Mouse (Mus musculus): Measurements from ENCODE around the gene Echdc2.
"Not testable (repeated sequence)": the region's sequence is repeated elsewhere in the genome, so short reads cannot be mapped to it uniquely, and the experiment has no call there.

Echdc2 gene

DNA sequence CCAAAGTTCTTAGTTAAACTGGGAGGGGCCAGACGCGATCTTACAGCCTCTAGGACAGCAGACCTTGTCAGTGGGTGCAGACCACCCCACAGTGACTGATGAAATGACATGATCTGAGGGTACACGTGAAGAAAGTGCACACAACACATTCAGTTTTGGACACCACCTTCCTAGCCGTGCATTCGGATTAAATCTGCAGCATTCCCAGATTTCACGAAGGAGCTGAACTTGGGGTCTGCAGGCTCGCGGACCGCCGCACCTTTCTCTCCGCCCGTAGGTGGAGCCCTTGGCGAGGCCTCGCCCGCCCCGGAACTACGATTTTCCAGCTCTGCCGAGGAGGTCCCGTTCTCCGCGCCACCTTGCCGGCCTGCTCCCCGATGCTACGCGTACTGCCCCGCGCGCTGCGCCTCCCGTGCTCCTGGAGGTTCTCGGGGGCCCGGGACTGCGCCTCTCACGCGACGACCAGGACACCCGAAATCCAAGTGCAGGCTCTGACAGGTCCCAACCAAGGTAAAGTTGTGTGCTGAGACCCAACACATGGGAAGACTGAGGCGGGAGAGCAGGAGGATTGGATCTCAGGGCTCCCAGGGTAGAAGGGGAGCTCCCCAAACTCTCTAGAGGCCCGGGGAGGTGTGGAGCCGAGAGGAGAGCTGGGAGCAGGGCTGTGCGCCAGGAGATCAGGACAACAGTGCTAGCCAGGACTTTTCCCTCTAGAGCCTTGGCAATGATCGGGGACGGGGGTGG lies at the start of gene Echdc2:
Echdc2 (plus strand) TSS at position 286 of the 744 bp plus-strand sequence.
- in situ Hi-C loops (cut with MboI), result no loop called here

DNA sequence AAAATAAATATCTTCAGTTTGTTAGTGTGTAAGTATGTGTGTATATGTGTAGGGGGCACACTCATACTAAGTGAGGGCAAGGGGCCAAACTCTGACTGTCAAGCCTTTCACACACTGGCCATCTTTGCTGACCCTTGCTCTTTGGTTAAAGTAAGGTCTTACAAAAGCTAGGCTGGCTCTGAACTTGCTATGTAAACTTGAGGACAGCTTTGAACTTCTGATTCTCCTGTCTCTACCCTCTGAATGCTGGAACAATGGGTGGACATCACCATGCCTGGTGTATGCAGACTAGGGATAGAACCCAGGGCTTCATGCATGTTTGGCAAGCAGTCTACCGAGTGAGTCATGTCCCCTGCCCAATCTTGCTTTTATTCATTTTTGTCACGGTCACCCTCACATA lies 48.8 kb upstream of the Echdc2 start:
- in situ Hi-C loops (cut with MboI), result no loop called here

DNA sequence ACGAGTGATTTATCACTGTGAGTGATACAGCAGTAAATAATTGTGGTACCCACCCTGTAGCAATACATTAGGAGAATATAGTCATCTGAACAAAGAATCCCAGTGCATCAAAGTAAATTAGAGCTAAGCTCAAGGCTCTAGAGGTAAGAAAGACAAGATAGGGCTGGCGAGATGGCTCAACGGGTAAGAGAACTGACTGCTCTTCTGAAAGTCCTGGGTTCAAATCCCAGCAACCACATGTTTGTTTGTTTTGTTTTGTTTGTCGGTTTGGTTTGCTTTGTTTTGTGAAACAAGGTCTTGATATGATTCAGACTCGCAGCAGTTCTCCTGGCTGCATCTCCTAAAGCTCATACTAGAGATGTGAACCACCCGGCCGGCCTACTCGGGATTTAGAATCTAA lies 47.7 kb upstream of the Echdc2 start:
- in situ Hi-C loops (cut with MboI), result no loop called here

DNA sequence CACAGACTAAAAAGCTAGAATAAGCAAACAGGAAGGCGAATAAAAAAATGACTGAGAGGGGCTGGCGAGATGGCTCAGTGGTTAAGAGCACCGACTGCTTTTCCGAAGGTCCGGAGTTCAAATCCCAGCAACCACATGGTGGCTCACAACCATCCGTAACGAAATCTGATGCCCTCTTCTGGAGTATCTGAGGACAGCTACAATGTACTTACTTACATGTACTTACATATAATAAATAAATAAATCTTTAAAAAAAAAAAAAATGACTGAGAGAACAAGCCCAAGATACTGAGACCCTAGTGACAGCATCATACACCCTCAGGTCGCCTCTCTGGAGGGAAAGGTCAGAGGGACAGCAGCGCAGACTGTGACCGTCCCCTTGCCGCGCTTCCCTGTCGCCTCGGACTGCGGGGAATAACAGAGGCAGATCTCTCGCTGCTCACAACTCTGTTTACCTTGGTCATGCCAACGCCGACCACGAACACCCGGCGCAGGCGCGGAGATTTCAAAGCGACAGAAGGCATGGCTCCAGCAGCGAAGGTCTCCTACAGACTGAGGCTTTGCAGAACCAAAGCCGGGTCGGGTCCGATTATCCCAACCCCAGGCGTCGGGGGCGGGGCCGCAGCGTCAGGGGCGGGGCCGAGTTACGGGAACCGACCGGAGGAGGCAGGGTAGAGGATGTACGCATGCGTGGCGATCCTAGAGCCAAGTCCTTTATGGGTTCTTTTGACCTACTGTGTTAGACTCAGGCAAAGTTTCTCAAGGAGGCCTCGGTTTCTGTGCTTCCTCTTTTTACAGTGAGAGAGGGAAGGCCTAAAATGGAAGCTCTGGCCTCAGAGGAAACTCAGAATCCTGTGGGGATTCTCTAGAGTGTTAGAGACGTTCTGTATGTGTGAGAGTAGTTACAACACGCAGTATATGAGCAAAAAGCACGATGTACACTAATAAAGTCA lies 47.0 kb upstream of the Echdc2 start:
- in situ Hi-C loops (cut with MboI), result no loop called here

DNA sequence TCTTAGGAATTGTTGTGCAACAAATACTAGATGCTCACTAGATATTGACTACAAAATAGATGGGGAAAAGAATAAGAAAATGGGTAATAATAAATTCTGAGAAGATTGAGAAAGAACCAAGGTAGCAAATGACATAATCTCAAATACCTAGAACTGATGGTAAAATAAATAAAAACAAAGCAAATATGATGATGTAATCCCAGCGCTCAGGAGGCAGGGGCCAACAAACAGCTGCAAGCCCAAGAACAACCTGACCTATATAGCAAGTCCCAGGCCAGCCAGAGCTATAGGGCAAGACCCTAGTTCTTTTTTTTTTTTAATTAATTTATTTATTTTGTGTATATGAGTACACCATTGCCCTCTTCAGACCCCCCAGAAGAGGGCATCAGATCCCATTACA lies 41.1 kb upstream of the Echdc2 start:
- in situ Hi-C loops (cut with MboI), result no loop called here

DNA sequence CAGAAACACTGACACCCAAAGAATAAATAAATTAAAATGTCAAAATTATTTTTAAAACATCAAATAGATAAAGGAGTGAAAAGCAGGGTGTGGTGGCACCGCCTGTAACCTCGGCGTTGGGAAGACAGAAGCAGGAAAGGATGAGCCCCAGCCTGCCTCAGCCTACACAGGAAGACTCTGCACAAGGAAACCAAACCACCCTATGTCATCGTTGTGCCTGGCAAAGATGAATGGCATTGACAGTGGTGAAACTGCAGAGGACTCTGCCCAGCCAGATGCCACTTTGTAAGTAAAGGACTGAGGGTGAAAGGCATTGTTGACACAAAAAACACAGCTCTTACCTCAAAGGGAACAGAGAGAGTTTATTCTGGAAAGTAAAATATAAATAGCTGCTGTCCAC lies 39.0 kb upstream of the Echdc2 start:
- in situ Hi-C loops (cut with MboI), result no loop called here

DNA sequence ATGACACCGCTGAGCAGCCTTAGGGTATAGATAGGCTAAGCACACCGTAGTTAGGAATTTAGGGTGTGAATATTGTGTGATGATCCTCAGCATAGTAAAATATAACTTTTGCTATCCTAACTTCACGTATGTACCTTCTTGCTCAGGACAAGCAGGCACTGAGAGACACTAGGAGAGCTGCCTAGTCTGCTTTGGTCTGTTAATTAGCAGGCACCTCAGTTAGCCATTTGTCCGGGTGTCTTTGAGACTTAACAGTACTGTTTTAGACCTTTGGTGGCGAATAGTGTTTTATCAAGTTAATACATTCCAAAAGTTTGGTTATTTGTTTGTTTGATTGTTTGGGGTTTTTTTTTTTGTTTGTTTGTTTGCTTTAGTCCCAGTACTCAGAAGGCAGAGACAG lies 37.7 kb upstream of the Echdc2 start:
- in situ Hi-C loops (cut with MboI), result no loop called here

DNA sequence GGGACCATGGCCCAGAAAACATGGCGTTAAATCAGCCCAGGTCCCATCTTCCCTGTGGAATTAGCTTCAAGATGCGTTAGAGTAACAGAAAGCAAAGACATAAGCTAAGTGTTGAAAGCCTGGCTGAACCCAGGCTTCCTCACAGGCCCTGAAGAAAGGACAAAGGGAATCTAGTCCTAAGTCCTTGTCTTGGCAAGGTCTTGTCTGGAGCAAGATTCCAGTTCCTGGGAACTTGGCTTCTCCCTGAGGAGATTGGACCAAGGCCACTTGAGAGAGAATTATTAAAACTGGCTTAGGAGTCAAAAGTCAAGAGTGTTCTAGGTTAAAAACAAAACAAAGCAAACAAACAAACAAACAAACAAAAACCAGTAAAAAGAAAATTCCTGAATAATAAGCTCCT lies 36.9 kb upstream of the Echdc2 start:
- in situ Hi-C loops (cut with MboI), result no loop called here

DNA sequence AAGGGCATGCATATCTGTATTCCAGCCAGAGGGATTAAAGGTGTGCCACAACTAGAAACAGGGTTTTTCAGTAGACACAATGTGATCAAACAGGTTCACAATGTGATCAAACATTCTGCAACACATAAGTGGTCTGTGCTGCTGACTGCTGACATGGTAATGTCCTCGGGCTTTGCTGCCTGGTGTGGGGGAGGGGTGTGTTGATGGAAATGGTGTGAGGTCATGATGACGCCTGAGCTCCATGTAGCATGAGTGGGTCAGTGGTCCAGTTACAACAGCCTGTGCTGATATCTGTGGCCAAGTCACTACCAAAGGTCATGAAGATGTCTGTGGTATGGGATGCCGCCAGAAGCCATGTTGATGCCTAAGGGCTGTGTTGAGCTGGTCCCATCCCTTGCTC lies 34.8 kb upstream of the Echdc2 start:
- in situ Hi-C loops (cut with MboI), result no loop called here

DNA sequence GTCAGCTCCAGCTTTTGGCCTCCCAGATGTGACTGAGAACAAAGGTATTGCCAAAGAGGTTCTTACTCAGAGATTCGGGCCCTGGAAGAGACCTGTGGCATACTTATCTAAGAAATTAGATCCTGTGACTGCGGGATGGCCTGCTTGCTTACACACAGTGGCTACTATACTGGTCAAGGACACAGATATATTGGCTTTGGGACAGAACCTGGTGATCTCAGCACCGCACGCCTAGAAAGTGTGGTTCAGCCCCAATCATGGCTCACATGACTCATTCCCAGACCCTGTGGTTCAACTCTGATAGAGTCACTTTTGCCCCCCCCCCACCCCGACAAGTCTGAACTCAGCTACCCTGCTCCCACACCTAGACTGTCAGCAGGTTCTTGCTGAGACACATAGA lies 28.3 kb upstream of the Echdc2 start:
- in situ Hi-C loops (cut with MboI), result no loop called here

DNA sequence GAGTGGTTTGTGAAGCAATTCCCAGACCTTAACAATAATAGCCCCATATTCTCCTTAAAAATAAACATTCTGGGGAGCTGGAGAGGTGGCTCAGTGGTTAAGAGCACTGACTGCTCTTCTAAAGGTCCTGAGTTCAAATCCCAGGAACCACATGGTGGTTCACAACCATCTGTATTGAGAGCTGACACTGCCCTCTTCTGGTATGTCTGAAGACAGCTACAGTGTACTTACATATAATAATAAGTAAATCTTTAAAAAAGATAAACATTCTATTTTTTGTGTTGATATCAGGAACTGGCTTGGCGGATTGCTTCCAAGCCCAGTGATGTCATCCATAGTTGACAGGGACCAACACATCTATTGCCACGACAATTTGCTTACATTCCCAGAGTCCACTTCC lies 22.1 kb upstream of the Echdc2 start:
- in situ Hi-C loops (cut with MboI), result not testable (repeated sequence)

DNA sequence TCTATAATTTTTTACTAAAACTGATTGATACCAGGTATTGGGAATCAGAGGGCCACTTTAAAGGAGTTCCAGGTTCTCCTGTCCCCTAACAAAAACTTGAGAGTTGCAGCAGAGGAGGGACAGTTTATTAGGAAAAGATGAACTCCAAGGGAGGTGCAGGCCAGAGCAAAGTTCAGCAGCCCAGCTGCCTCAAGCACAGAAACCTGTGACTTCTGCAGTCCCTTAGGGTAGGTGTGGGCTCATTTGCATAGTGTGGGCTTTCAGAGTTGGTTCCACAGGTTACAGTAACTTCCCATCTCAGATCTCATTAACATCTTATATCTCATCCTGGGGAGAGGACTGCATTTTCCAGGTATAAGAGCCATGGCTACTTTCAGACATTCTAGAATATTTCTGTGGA lies 21.5 kb upstream of the Echdc2 start:
- in situ Hi-C loops (cut with MboI), result no loop called here

DNA sequence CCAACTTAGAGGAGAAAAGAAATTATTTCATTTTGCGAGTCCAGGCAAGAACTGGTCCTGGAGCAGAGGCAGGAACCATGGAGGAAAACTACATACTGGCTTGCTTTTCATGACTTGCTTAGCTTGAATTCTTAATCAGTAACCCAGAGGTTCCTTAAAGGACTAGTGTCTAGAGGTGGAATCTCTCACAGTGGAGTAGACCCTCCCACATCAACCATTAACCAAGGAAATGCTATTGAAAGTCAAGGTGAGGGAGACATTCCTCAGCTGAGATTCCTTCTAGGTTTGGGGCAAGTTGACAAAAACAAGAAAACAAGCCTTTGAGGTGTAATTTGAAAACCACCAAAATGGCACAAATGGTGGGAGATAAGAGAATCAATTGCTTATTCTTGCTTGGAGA lies 20.4 kb upstream of the Echdc2 start, which contains the start of gene Scp2:
Scp2 (minus strand) TSS at position 119 of the 400 bp plus-strand sequence.
- in situ Hi-C loops (cut with MboI), result no loop called here

DNA sequence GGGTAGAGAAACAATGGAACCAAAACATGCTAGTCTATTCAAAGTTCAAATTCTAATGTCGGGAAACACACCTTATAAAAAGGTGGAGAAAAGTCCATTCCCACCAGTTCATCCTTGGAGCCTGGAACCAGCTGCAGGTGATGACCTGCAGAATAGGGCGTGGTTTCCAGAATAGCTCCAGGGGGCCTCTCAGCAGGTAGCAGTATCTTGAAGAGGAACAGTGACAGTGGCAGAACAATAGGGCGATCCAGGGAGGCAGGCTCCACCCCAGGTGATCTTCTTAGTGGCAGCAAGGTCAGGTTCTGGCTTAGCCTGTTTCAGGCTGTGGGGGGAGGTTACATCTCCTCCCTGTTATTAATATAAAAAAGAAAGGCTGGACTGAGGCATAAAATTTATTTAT lies 19.7 kb upstream of the Echdc2 start:
- in situ Hi-C loops (cut with MboI), result not testable (repeated sequence)

DNA sequence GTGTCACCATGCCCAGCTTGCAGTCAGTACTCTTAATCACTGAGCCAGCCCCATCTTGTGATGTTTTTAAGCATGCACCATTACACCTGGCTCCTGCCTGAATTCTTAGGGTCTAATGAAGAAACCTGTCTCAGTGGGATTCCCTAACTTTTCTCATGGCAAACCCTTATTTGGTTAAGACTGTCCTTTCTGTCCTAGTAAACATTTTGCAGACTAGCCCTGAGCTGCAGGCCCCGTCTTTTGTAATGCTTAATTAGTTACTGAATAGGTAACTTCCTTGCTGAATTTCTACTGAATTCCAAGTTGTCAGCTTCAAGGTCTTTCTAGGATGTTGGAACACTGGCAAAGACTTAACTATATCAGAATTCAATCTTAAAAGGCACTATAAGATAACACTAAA lies 10.1 kb upstream of the Echdc2 start:
- in situ Hi-C loops (cut with MboI), result not testable (repeated sequence)

DNA sequence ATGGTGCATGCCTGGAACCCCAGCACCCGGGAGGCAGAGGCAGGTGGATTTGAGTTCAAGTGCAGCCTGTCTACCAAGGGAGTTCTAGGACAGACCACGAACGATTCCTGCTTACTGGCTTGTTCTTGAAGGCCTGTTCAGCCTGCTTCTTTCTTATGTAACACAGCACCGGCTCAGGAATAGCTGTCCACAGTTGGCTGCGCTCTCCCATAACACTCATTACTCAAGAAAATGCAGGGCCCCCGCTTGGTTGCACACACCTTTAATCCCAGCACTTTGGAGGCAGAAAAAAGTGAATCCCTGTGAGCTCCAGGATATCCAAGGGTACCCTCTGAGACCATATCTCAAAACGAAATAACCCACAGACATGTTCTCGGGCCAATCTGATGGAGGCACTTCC lies 3.3 kb upstream of the Echdc2 start:
- in situ Hi-C loops (cut with MboI), result no loop called here

DNA sequence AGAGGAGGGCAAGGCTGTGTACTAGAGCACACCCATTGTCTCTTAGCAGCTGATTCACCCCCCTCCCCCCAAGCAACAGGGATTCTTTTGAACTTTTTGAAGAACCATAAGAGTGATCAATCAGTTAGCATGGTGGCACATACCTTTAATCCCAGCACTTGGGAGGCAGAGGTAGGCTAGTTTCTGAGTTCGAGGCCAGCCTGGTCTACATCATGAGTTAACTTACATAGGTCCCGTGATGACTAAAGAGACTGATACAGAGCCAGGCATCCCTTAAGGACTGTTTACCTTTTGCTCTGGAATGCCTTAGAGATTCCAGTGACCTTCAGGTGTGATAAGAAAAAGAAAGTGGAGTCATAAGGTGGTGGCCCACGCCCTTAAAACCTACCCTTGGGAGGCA lies 1.9 kb upstream of the Echdc2 start:
- in situ Hi-C loops (cut with MboI), result no loop called here

DNA sequence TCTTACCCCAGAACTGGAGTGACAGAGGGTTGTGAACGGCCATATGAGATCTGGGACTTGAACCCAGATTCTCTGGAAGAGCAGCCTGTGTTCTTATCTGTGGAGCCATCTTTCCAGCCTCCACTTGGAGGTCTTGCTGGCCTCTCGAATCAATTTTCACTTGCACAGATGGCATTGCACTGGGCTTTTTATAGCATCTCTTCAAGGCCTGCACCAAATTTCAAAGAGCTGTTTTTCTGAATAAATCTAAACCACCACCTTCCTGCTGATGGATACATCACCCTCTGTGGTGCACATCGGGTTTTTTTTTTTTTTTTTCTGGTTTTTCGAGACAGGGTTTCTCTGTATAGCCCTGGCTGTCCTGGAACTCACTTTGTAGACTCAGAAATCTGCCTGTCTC lies 1.6 kb downstream of the Echdc2 start:
- in situ Hi-C loops (cut with MboI), result no loop called here

DNA sequence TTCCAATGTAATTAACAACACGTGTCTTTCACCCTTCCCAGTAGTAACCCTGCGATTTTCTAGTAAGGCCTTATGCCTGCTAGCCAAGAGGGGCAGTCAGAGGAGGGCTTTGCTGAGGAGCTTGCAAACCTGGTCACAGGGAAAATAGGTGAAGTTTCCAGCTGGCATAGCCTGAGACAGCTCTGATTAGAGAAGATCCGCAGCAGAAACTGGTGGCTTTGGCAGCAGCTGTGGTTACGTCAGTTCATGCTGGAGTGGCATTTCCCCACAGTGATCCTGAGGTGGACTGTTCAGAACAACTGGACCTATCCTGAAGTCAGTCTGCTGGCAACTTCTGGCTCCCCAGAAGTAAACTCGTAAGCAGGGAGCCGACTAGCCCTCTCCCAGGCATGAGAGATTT lies 2.8 kb downstream of the Echdc2 start:
- in situ Hi-C loops (cut with MboI), result no loop called here

DNA sequence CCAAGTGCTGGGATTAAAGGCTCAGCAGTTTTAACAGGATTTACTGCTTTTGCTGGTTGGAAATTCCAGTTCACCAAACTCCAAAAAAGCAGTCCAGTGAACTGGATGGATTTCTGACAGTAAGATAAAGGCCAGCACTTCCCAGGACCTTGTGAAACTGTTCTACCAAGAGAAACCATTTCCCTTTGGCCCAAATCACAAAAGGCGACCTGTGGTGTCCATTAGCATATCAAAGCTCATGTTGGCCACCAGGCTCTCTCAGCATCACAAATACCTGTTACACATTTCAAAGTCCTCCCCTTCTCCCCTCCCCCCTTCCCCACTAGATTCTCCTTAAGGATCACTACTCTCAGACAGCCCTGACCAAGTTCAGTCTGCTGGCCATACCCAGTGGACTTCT lies 17.0 kb downstream of the Echdc2 start:
- in situ Hi-C loops (cut with MboI), result no loop called here

DNA sequence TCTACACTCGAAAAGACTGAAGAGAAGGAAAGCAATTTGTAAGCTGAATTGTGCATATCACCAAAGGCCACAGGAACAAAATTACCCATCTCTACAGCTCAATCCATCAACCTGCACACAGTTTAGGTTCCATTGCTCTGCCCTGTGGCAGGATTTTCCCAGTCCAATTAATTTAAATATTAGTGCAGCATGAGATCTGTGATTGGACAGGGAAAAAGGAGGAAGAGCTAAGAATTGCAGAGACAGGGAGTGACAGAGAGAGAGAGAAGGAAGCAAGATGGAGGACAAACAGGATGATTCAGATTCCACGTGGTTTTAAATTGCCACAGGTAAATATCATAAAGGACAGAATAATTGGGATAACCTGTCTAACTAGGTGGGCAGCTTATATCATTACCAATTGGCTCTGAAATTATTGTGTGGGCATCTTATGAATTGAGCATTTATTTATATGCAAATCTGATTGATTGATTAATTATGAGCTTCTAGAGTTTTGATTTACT lies 27.6 kb downstream of the Echdc2 start:
- in situ Hi-C loops (cut with MboI), result no loop called here

DNA sequence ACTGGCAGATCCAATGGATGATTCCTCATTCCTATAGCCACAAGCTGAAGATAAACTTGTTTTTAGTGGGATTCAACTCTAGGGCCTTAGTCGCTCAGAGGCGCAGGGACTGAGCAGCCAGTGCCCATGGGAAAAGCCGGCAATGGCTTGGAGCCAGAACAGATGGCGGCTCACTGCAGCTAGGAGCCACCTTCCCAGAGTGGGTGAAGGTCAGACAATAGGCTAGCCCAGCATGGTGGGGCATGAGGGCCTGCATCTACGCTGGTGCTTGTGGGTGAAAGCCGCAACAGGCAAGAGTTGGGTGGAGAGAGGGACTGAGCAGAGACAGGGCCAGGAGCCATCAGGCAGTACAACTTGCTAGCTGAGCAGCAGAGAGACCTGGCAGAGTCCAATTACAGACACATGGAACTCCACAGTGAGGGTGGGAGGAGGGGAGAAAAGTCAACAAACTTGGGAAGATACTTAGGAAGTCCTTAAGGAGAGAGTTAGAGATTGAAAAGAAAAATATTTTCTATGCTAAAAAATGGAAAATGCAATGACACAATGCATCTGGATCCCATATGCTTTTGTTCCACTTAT lies 31.1 kb downstream of the Echdc2 start:
- in situ Hi-C loops (cut with MboI), result no loop called here

DNA sequence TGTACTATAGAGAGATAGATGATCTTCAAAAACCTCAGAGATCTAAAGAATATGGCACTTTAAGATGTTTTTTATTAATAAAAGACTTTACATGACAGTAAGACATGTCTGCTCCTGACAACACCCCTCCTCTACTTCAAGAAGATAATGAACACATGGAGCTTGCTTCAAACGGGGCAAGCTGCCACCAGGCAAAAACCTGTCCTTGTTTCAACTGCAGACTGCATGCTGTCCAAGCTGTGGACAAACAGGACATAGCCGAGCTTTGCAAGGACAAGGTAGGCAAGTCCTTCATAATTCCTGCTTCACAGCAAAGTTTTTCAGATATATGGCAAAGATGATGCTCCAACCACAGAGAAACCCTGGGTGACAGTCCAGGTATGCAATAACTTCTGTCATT lies 34.0 kb downstream of the Echdc2 start:
- in situ Hi-C loops (cut with MboI), result no loop called here
